Comparison of ENCODE assay signal across 22 mouse cellular contexts in genomic region chr8:47760186-47760585, GRCm38 (mm10).
"Had no signal": no experiment of that assay in that cellular context is flagged by ENCODE, and none has a peak within 500 bp of the region (broad histone marks: within the 10 kb centered on the region; RNA-seq: fewer than 3 reads in every experiment).

No protein-coding gene starts in this region.

- H3K4me3 ChIP-seq: intestine, embryonic 15.5 days; limb, embryonic 12.5 days; liver, embryonic 12.5 days; liver, embryonic 15.5 days; lung, embryonic 15.5 days; megakaryocyte, embryonic 14.5 days; midbrain, embryonic 10.5 days; midbrain, embryonic 13.5 days; myocyte; neural tube, embryonic 13.5 days; stomach, embryonic 15.5 days had no signal

- H3K27ac ChIP-seq: intestine, embryonic 15.5 days; limb, embryonic 12.5 days; liver, embryonic 12.5 days; liver, embryonic 15.5 days; lung, embryonic 15.5 days; midbrain, embryonic 10.5 days; midbrain, embryonic 13.5 days; neural tube, embryonic 13.5 days; stomach, embryonic 15.5 days had no signal

- H3K9me3 ChIP-seq: intestine, embryonic 15.5 days; limb, embryonic 12.5 days; liver, embryonic 12.5 days; liver, embryonic 15.5 days; lung, embryonic 15.5 days; midbrain, embryonic 10.5 days; midbrain, embryonic 13.5 days; neural tube, embryonic 13.5 days; stomach, embryonic 15.5 days had no signal

- H3K27me3 ChIP-seq: intestine, embryonic 15.5 days; limb, embryonic 12.5 days; liver, embryonic 12.5 days; liver, embryonic 15.5 days; lung, embryonic 15.5 days; megakaryocyte, embryonic 14.5 days; neural tube, embryonic 13.5 days; stomach, embryonic 15.5 days had no signal

- H3K4me2 ChIP-seq: limb, embryonic 12.5 days; liver, embryonic 12.5 days; liver, embryonic 15.5 days; lung, embryonic 15.5 days; midbrain, embryonic 13.5 days; neural tube, embryonic 13.5 days; stomach, embryonic 15.5 days had no signal

- H3K9ac ChIP-seq: intestine, embryonic 15.5 days; limb, embryonic 12.5 days; liver, embryonic 12.5 days; liver, embryonic 15.5 days; lung, embryonic 15.5 days; midbrain, embryonic 13.5 days; neural tube, embryonic 13.5 days; stomach, embryonic 15.5 days had no signal

- ATAC-seq: liver, embryonic 12.5 days; midbrain, embryonic 13.5 days; midbrain, embryonic 16.5 days had no signal

- H3K4me1 ChIP-seq: liver, embryonic 12.5 days; liver, embryonic 15.5 days; megakaryocyte, embryonic 14.5 days had no signal

- H3K36me3 ChIP-seq: intestine, embryonic 15.5 days; limb, embryonic 12.5 days; liver, embryonic 12.5 days; liver, embryonic 15.5 days; lung, embryonic 15.5 days; midbrain, embryonic 10.5 days; midbrain, embryonic 13.5 days; neural tube, embryonic 13.5 days; stomach, embryonic 15.5 days had no signal

- DNase-seq: liver; lung, adult 18-20 months; lung, postnatal 10 days; lung, postnatal 36 days; retina, postnatal 1 day; right cerebral cortex, postnatal 25 days; spleen, adult 18-20 months; thymus, adult 2 months; thymus, postnatal 14 days; thymus, postnatal 4 days had no signal
